Mouse (Mus musculus) gastrocnemius, postnatal 36 days (tissue): ENCODE data around the gene D5Ertd579e. TPM values are rescaled to one million over a fixed set of nuclear protein-coding genes. Genes with fewer than 3 reads are reported as not detected.

Experiments
- DNase-seq, 2 experiments: peaks; one replicate each; pipeline ENCODE4 v3.0.0; 2022
- intact Hi-C: fragments of 180-260 bp; cut with DNase I; formaldehyde crosslinking; loops from one replicate; pipeline ENCODE4 v1.15.1; 2025
- total RNA-seq, 2 experiments: library from RNA; stranded (reverse); gene quantifications; 2 replicates each; pipeline ENCODE4 v1.2.3; 2021

Gene D5Ertd579e
- total RNA-seq, 2 experiments from 2014 or later = 70.4 to 74.0 TPM

DNA sequence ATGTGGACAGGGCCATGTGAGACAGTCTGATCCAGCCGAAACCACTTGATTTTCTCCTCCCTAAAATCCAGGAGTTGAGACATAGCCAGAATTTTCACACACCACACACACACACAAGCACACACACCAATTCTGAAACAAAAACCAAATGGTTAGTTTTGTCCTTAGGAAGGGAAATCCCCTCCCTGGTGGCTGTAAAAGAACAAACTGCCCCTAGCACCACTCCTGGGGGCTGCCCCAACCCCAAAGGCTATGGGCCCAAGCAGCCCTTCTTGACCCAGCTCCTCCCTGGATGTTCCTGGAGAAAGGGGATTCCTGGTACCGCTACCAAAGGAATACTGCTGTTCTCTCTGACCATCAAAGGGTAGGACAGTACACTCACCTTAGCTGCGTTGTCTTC, 119.4 kb downstream of the D5Ertd579e start:
- DNase-seq = no peak
- intact Hi-C loops = no loop called here

DNA sequence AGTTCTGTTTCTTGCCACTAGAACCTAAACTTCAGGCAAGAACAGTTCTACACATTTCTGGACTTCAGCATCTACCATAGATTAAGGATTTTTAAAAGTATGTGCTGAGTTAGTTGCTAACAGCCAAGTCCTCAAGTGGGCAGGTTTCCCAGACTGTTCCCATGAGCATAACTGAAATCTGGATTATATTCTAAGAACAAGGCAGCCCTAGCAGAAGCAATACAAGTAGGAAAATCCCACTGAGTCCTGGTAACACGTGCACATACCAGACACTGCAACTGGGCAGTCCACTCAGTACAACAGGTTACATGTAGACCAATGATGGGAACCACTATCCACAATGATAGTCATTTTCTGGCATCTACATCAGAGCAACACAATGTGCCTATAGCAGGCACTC, 120.1 kb downstream of the D5Ertd579e start:
- intact Hi-C loops = no loop called here

DNA sequence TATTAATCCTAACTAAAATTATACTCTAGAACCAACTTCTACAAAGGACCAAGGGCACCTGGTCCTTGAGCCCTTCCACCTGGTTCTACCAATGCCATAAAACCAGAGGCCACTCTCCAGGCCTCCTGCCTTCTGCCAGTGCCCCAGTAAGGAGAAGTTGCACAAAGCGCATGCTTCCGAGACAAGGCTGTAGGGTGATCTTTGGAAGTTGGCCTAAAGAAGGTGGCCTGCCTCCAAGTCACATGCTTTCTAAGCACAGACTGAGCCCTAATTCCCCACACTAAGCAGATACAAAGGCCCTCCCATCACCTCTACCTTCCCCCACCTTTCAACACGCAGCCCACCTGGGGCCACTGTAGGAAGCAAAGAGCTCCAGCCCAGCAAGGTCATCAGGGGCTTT, 120.6 kb downstream of the D5Ertd579e start:
- DNase-seq = no peak

More for the DNA sequence above, 120.1 kb downstream of the D5Ertd579e start:
- peak in 1 of 2 experiments; percentile 45 for DNase-seq

DNA sequence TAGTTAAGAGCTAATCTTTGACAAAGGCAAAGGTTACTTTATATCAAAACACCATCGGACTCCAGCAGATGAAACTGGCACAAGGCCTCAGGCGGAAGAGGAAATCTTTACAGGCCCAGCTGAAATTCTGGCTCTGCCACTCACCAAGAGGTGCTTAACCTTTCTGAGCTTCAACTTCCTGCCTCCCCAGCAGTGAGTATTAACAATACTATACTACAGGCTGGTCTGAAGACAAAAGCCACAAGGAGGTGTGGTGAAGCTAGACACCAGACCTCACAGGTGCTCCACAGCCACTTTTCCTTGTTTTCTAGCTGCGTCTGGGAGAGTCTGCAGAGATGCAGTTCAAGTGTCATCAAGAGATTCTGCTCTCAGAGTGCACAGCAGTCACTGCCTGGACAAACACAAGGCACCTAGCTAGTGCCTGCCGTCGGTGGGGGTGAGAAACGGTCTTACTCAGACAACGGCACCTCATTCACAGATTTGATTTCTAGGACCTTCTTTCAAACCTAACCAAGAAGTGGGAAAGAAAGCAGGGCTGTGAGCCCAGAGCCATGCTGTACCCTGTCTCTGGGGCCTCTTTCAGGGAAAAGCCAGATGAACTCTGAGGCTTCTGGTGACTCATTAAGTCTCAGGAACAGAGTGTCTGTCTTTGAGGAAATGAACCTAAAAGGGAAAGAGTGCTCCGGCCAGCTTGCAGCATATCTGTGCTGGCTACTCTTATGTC, 121.5 kb downstream of the D5Ertd579e start:
- no peak for DNase-seq
- intact Hi-C loops = no loop called here

More for the DNA sequence above, 120.6 kb downstream of the D5Ertd579e start:
- intact Hi-C loops = no loop called here

DNA sequence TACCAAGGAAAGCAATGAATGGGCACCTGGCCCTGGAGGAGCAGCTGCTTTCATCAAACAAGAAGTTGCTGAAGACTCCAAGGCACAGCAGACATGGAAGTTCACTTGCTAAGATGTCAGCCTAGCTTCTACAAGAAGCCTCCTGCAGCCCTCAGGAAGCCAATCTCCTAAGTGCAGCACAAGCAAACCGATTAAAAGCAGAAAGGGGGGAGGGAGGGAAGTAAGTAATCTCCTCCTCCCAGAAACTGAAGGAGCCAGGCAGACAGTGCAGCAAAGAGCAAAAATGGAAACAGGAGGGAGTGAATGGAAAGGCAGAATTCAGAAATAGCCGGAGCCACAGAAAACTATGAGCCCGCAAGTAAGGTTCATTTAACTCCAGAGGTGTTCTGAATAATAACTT, 122.5 kb downstream of the D5Ertd579e start:
- DNase-seq = no peak
- intact Hi-C loops = no loop called here

DNA sequence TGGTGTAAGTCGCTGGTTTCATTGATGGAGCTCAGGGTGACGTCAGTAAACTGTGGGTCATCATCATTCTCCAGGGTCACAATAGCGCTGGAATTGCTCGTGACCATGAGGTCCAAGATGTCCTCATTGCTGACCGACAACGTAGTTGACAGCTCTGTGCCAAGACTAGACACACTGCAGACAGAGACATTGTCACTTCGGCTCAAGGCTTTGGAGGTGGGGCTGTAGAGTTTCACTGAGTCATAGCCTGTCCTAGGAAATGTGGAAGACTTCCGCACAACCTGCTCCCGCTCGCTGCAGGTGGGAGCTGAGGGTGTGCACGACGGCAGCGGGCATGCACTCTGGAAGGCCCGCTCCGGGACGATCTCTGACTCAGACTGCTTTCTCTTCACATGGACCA, 124.5 kb downstream of the D5Ertd579e start:
- DNase-seq = no peak
- intact Hi-C loops = no loop called here

DNA sequence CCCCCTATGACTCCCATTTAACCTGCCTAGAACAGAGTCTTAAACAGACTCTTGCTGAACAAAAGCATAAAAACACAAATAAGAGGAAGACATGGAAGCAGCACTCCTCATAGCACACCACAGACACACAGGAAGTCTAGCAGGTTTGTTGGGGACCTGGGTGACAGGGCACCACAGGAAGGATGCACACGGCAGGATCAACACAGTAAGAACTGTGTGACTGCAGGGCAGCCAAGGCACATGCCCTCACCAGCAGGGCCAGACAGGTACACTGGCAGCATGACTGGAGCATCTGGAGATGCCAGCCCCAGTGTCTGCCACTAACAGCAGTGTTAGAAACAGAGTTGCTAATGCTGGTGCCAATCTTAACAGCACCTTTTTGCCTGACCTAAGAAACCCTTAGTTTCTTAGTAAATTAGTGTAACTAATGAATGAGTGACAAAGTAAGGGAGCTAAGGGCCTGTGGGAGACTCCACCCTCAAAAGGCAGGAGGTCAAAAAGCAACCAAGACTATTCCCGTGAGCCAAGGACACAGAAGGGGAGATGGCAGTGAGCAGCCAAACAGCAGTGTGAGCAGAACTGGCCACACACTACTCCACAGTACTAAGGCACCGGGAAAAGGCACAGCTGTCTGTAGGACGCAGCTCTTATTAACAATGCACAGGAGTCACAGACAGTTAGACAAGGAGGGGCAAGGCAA, 125.1 kb downstream of the D5Ertd579e start:
- no peak for DNase-seq

DNA sequence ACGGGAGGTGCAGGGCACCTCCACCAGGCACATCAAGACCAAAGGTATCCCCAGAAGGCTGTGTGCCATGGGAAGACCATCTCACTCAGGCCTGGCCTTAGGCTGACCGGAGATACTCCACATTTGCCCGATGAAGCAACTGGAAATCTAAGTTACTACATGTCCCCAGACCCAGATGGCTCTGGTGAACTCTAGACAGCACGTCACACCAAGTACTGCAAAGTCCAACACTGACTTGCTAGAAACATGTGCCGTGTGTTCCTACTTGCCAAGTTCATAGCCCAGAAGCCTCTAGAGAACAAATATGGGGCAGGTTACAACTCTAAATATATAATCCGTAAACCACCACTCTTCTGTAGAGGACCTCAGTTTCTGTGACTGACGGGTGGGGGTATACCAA, 125.7 kb downstream of the D5Ertd579e start:
- no peak for DNase-seq
- intact Hi-C loops = no loop called here

More for the DNA sequence above, 125.1 kb downstream of the D5Ertd579e start:
- intact Hi-C loops = no loop called here

DNA sequence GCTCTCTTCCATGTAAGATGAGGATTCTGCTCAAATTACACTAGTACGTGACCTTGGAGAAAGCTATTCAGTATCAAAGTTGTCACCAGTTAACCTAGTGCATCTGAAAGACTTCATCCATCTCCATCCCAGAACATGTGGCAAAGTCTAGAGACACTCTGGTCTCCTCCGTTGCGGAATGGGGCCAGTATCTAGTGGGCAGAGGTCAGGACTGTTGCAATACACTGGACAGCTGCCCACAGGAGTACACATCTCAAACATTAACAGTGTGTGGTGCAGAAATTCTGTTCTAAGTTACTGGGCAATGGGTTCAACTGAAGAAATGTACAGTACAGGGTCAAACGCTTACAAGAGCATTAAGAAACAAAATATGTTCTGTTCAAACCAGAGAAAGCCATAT, 127.7 kb downstream of the D5Ertd579e start:
- peak in 1 of 2 experiments; percentile 36 for DNase-seq
- intact Hi-C loops = no loop called here

DNA sequence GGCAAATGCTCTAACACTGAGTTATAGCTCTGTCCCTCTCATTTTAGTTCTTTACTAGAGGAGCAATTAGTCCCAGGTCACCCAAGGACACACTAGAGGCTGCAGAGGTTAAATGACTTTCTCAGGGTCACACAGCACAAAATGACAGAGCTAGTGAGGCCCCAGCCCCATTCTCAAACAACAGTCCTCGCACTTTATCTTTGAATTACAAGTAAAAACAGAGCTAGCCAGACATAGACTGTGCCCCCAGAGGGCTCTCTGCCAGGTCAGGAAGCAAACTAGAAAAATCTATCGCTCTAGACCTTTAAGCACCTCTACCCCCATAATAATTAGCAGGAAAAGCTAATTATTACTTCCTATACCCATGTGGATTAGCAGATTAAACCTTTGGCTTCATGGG, 128.2 kb downstream of the D5Ertd579e start:
- intact Hi-C loops = no loop called here

DNA sequence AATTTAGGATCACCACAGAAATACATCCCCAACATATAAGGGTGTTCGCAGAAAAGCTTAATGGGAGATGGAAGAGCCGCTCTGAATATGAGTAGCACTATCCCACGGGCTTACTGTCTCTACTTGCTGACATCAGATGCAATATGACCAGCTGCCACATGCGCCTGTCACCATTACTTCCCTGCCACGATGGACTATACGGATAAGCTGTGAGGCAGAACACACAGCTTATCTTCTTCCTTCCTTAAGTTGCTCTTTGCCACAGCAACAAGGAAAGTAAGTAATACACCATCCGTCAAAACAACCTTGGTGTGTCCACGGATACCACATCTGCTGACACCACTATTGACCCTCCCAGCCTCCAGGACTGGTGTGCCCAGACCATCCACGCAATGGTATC, 131.3 kb downstream of the D5Ertd579e start:
- intact Hi-C loops = no loop called here
- no peak for DNase-seq

More for the DNA sequence above, 128.2 kb downstream of the D5Ertd579e start:
- no peak for DNase-seq

DNA sequence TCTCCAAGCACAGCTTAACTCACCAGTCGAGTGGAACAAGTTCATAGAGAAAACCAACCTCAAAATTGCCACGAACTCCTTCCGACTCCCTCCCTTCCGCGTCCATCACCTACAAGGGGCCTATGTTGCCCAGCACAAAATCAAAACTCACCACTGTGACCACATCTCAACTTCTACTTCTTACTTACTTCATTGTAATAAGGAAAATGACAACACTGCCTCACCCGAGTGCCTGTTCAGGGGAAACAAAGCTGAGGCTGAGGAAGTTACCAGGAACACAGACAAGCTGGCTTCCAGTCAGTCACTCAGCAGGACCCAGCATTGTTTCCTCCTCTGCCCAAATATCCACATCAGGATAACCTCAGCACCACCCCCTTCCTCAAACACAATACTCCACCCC, 132.1 kb downstream of the D5Ertd579e start:
- DNase-seq = no peak
- intact Hi-C loops = no loop called here

DNA sequence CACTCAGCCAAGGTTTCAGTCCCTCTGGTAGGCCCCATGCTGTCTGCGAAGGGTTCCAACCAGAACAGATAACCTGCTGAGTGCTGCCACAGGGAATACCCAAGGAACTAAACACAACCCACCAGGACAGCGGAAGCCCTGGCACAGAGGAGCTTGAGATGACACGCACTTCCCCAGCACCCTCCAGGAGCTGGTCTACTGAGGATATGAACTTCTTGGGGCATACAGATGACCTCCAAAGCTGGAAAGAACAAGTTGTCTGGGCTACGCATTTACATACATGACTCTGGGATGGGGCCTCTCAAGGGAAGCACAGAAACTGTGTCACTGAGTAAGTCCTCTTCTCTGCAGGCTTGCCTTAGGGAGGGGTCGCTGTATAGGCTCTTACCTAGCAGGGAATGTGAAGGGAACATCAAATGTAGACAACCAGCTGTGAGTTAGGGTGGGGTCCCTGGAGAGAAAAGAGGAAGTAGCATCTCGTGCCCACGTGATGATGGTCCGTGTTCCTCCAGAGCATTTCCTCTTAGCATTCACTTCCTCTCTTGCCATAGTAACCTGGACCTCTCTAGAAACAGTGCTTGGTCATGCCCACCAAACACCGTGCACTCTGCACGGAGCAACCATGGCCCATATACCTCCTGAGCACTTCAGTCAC, 132.9 kb downstream of the D5Ertd579e start:
- DNase-seq = no peak
- intact Hi-C loops = no loop called here

DNA sequence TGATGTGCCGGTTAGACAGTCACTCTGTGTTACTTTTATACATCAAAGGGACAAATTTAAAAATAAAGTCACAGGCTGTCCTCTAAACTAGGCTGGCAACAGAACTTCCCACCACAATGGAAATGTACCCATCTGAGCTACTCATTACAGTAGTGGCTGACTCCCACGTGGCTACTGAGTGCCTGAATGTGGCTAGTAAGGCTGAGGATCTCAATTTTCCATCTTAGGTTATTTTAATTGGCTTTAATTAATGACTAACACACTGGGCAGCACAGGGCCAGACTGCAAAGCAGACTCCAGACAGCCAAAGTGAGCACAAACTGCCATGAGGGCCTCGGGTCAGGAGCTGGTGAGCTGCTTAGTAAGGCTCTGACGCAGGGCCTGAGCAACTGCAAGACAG, 134.3 kb downstream of the D5Ertd579e start:
- DNase-seq = no peak
- intact Hi-C loops = no loop called here

DNA sequence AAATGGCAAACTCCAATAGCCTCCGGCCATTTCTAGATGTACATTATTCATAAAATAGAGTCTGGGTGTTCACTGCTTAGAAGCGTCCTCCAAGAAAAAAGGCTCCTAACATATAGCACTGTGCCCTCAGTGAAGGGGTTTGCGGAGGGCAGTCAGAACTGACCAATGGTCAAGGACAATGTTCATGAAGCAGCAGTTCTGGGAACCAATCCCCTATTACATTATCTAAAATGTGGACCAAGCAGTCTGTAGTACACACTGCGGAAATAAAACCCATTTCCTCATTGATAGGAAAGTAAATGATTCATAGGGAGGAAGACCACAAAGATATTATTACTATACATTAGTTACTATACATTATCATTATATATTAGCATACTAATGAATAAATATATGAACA, 135.3 kb downstream of the D5Ertd579e start:
- intact Hi-C loops = no loop called here

DNA sequence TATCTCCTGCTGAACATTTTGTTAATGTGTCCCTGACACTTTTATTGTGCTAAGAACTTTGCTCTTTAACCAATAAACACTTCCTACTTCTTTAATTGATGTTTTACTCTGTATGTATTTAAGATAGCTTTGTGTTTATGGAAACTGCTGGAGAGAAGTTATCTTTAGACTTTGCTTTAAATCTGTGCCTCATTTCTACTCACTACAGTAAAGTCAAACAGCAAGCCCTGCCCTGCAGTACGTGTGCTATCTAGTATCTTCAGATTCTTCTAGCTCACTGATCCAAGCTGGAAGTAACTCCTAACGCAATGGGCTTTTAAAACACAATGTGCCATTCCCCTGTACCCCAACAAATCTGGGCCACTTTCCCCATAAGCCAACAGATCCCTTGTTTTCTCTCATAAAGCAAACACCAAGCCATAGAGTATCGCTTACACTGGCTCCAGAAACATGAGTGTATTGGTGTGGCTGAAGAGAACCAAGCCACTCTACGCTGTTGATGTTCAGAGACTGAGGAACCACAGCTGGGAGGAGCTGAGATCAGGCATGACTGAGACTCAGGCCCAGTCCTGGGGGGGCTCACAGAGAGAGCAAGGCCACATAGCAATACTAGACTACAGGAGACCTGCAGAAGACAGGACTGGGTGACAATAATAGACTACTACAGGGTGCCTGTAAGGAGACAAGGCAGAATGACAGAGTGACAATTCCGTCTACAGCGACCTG, 136.2 kb downstream of the D5Ertd579e start:
- intact Hi-C loops = no loop called here
- no peak for DNase-seq

More for the DNA sequence above, 135.3 kb downstream of the D5Ertd579e start:
- DNase-seq = no peak

DNA sequence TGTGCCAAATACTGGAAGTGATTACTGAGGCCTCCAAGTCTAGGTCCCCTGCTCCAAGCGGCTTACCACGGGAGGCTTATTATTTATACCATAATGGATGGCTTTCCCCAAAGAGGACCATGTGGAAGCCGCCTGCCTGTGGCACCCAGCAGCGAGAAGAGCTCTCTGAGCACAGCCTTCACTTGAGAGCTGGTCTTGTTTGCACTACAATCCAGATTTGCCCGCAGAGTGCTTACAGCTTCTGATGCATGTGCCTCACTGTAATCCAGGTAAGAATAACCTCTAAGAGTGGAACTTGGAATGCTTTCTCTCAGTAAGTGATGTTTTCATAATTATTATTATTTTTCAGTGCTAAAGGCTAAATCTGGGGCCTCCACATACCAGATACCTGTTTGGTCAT, 136.7 kb downstream of the D5Ertd579e start:
- intact Hi-C loops = no loop called here

DNA sequence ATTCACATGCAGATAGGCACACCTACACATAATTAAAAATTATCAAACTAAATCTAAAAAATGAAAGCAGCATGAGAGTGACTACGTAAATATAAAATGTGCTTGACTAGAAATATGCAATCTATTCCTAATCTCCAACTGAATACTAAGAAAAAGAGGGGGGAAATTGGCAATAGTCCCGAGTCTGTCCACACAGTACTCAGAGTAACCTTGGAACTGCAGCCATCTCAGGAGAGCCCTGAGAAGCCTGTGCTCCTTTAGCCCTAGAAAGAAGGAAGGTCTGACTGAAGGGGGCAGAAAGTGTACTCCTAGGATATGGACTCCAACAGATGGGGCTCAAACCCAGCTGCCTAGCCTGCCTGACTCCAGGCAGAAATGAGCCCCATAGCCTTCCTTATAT, 137.3 kb downstream of the D5Ertd579e start:
- intact Hi-C loops = no loop called here
- no peak for DNase-seq

More for the DNA sequence above, 136.7 kb downstream of the D5Ertd579e start:
- no peak for DNase-seq

DNA sequence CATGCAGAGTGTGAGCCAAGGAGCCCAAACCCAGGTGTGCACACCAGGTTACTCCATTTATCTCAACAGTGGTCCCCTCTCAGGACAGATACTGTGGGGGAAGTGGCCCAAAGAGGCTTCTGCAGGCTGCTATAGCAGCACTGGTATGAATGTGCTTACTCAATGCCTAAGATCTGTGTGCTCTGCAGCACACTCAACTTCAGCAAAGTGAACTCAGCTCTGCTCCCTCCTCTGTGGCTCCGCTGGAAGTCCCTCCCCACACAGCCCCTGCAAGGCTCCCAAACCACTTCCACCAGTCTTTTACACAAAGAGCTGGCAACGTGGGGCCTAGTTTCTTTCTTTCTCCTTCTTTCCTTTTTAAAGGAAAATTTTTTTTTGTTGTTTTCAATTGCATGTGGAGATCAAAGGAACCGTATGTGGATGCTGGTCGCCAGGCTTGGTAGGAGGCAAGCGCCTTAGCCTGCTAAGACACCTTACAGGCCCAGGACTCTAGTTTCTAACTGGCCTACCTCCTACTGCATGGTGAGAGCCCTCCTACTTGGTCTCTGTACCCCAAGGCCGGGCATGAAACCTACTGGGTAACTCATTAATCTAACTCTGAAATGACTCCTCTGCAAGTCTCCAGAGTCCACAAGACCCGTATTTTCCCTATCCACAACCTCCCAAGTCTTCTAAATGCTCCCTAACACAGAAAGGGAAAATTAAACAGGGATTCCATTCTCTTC, 138.1 kb downstream of the D5Ertd579e start:
- intact Hi-C loops = no loop called here
- DNase-seq = no peak

DNA sequence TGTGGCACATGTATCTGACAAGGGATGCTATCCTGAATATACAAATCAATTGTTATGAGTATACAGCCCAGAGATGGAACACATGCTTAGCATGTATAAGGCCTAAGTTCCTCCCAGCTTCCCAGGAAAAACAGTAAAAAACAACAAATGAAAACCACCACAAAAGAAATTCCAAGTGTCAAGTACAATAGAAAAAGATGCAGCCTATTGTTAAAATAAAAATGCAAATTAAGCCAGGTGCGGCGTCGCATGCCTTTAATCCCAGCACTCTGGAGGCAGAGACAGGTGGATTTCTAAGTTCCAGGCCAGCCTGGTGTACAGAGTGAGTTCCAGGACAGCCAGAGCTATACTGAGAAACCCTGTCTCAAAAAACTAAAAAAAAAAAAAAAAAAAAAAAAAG, 138.9 kb downstream of the D5Ertd579e start:
- intact Hi-C loops = no loop called here
- no peak for DNase-seq
